Mouse (Mus musculus) kidney, adult 2 months (tissue): ENCODE measurements around the gene Hist3h2ba.

Experiments used
- CTCF ChIP-seq: fragments of 200-500 bp; conservative IDR thresholded peaks from 2 replicates; pipeline ENCODE4 v1.5.1; 2011; ENCODE audit warnings: low read depth, mild to moderate bottlenecking, control low read depth, low read length, moderate library complexity, mixed read lengths; ENCODE audit not compliant: insufficient read depth, insufficient read length
- POLR2A ChIP-seq: fragments of 200-500 bp; IDR thresholded peaks from one replicate; pipeline ENCODE4 v1.6.1; 2011; ENCODE audit warnings: low read depth, low read length, control low read depth

- TF ChIP-seq CTCF (no peak), POLR2A (no peak)
Observed at GRCm38 (mm10) chr11:58926651-58927050, 22.1 kb upstream of the Hist3h2ba start.
